Mouse (Mus musculus) left cerebral cortex, adult 6 months (tissue): Measurements from ENCODE around the gene Alox12b. TPM values are rescaled to one million over a fixed set of nuclear protein-coding genes. Genes with fewer than 3 reads are reported as not detected.

ENCODE experiments used
- long read RNA-seq, 2 experiments: library from polyadenylated mRNA; unstranded; transcript quantifications; one replicate each; pipeline ENCODE4 v2.0.0; 2019 to 2020
- polyA plus RNA-seq: library from polyadenylated mRNA; unstranded; fragments of <200 nt; fragmentation: Nextera tagmentation; gene quantifications from 2 replicates; pipeline ENCODE4 v1.2.3, GENCODE M21; 2021

The Alox12b gene
- 3.3 TPM in 2 replicates for polyA plus RNA-seq
- long read RNA-seq, experiment 1, transcript Alox12b-201 (15 exons, 2,431 nt), result major isoform, 8 of 11 reads
- long read RNA-seq, experiment 1, partial matches to known transcripts, result 1 of 11 reads
- long read RNA-seq, experiment 1, other reads (novel, unspliced or antisense), result 2 of 11 reads
- long read RNA-seq, experiment 2, partial matches to known transcripts, result 3 of 8 reads
- long read RNA-seq, experiment 2, other reads (novel, unspliced or antisense), result 1 of 8 reads

DNA sequence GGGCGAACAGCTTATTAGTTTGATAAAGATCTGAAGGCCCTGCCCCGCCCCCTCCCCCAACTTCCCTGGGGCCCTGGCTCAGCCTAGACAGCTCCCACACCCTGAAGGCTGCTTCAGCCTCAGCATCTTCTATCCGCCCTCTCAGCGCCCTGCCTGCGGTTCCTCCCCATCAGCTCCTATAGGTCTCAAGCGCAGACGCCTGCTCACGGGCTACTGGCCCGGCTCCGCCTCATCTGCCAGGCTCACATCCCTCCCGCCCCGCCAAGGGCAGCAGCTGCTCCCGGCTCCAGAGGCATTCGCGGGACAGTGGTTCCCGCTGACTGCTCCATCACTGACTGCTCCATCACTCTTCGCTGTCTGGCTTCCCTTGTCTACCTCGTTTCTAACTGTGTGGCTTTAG, at the start of gene Alox12b:
Gene Alox12b (plus strand): TSS at position 190 of the 400 bp plus-strand sequence.

DNA sequence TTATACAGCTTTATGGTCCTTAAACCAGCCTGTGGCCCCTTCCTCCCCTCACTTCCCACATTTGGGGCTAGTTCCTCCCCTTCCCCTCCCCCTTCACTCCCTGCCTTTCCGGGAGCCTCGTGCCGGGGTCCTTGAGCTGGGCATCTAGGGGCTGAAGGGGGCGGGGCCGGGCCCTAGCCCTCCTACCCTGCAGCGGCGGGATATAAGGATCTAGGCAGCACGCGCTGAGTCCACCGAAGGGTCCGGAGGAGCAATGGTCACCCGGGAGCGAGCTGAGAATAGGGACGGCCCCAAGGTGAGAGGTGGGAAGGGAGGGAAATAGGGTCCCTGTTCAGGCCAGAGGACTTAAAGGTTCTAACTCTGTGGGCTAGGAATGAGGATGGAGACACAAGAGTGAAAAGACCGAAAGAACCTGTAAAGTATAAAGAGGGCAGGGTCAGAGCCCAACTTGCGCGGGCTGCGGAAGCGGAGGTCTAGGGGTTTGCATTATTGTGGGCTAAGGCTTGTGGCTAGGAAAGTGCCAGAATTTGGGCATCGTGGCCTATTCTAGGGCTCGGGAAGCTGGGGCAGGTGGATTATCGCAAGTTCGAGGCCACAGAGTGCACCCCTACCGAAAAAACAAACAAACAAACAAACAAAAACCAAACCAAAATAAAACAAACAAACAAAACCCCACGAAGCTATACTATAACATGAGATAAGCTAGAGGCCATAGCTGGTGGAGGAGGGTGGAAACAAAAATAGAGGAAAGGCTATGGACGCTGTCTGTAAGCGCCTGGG, 36.4 kb upstream of the Alox12b start, which contains the start of gene Hes7:
Gene Hes7 (plus strand): TSS at position 184 of the 780 bp plus-strand sequence.

DNA sequence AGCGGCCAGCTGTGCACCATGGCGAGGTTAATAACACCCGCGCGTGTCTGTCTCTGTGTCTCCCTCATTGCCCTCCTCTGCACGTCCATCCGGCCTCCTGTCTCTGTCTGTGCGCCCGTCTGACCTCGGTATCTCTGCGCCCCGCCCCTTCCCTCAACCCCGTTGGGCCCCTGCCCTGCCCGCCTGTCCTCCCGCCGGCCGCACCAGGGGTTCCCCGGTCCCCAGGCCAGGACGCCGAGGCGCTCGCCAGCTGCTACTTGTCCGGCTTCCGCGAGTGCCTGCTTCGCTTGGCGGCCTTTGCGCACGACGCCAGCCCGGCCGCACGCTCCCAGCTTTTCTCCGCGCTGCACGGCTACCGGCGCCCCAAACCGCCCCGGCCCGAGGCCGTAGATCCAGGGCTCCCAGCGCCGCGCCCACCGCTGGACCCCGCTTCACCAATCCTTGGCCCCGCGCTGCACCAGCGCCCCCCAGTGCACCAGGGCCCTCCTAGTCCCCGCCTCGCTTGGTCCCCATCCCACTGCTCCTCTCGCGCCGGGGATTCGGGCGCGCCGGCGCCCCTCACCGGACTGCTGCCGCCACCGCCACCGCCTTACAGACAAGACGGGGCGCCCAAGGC, 34.3 kb upstream of the Alox12b start, which contains the start of gene 9130213A22Rik:
Gene 9130213A22Rik (minus strand): TSS at position 254 of the 616 bp plus-strand sequence.

DNA sequence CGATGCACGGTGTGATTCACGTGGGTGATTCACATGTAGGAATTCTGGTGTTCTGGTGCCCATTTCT, 31.1 kb upstream of the Alox12b start, which contains the start of gene Aloxe3:
Gene Aloxe3 (plus strand): TSS at position 45 of the 67 bp plus-strand sequence.

DNA sequence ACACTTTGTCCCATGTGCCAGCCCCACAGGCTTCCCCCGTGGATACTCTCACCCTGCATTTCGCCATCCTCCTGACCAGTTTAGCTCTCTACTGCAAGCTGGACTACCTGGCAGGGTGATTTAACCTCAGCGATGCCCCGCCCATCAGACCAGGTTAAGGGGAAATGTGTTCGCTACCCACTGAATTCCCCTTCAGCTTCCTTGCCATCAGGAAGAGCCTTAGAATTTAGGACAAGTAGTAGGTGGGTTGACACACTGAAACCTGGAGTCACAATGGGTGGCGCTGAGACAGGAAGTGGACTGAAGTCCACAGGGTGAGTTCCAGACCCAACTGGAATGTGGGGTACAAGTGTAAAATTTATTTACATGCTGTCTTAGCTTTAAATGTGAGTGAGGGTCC, 41.0 kb downstream of the Alox12b start, which contains the start of gene Alox8:
Gene Alox8 (minus strand): TSS at position 101 of the 400 bp plus-strand sequence.

Other genes starting within 250 kb of the Alox12b start
- gene Odf4, start 229.9 kb upstream of the Alox12b start, polyA plus RNA-seq, result not detected in 2 replicates
- gene Arhgef15, start 199.5 kb upstream of the Alox12b start, polyA plus RNA-seq, result 9.7 and 13.3 TPM in 2 replicates
- gene Slc25a35, start 188.9 kb upstream of the Alox12b start, polyA plus RNA-seq, result 2.4 and 3.7 TPM in 2 replicates
- 26.7 and 27.0 TPM in 2 replicates for gene Rangrf, start 181.8 kb upstream of the Alox12b start, polyA plus RNA-seq
- gene Pfas, start 148.5 kb upstream of the Alox12b start, polyA plus RNA-seq, result 10.9 and 12.5 TPM in 2 replicates
- gene Ctc1, start 141.1 kb upstream of the Alox12b start, polyA plus RNA-seq, result 14.9 and 16.4 TPM in 2 replicates
- 0.38 and 0.56 TPM in 2 replicates for gene Aurkb, start 111.3 kb upstream of the Alox12b start, polyA plus RNA-seq
- 13.0 and 28.1 TPM in 2 replicates for gene Borcs6, start 97.3 kb upstream of the Alox12b start, polyA plus RNA-seq
- 35.2 and 37.9 TPM in 2 replicates for gene Tmem107, start 86.2 kb upstream of the Alox12b start, polyA plus RNA-seq
- 323 and 837 TPM in 2 replicates for gene Vamp2, start 68.5 kb upstream of the Alox12b start, polyA plus RNA-seq
- gene Per1, start 61.8 kb upstream of the Alox12b start, polyA plus RNA-seq, result 25.9 and 39.5 TPM in 2 replicates
- 0.43 and 1.3 TPM in 2 replicates for gene Hes7, start 36.6 kb upstream of the Alox12b start, polyA plus RNA-seq
- gene 9130213A22Rik, start 34.4 kb upstream of the Alox12b start, polyA plus RNA-seq, result 0.54 and 0.85 TPM in 2 replicates
- 4.5 and 4.8 TPM in 2 replicates for gene Aloxe3, start 31.1 kb upstream of the Alox12b start, polyA plus RNA-seq
- 2.8 and 4.3 TPM in 2 replicates for gene Alox8, start 40.9 kb downstream of the Alox12b start, polyA plus RNA-seq
- 0.40 and 0.66 TPM in 2 replicates for gene Gucy2e, start 80.0 kb downstream of the Alox12b start, polyA plus RNA-seq
- 2.2 and 3.0 TPM in 2 replicates for gene Cntrob, start 166.8 kb downstream of the Alox12b start, polyA plus RNA-seq
- 128 and 132 TPM in 2 replicates for gene Trappc1, start 167.0 kb downstream of the Alox12b start, polyA plus RNA-seq
- gene Kcnab3, start 169.3 kb downstream of the Alox12b start, polyA plus RNA-seq, result 24.4 and 28.5 TPM in 2 replicates
- gene Rnf227, start 183.5 kb downstream of the Alox12b start, polyA plus RNA-seq, result 352 and 369 TPM in 2 replicates
- gene Chd3, start 212.4 kb downstream of the Alox12b start, polyA plus RNA-seq, result 36.0 and 37.5 TPM in 2 replicates
- 537 and 633 TPM in 2 replicates for gene Naa38, start 238.5 kb downstream of the Alox12b start, polyA plus RNA-seq
- 14.8 and 20.5 TPM in 2 replicates for gene Cyb5d1, start 238.6 kb downstream of the Alox12b start, polyA plus RNA-seq
- 3.1 and 4.1 TPM in 2 replicates for gene Tmem88, start 241.2 kb downstream of the Alox12b start, polyA plus RNA-seq